Mouse (Mus musculus) frontal cortex, postnatal 36 days (tissue): Measurements from ENCODE around the gene Gm10260.

ENCODE experiments used
- DNase-seq, 2 experiments: peaks; one replicate each; pipeline ENCODE4 v3.0.0; 2022; ENCODE audit warnings: low spot score in 2 of 2

Gene Gm10260

DNA sequence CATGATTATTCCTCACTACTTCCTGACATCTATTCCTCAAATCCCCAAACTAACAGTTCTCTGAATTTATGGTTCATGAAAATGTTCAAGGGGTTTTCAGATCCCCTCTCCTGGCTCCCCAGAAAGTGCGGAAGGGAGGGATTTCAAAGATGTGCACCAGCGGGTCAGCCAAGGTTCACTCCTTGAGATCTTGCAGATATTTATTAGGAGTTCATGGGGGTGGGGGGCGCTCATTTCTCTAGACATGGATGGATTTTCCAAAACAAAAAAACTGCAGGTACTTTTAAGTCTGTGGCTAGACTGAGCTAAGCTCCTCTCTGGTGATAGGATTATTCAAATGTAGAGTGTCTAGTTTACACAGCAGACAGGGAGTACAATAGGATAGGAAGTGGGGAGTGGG lies 8.4 kb upstream of the Gm10260 start:
- DNase-seq: no peak

DNA sequence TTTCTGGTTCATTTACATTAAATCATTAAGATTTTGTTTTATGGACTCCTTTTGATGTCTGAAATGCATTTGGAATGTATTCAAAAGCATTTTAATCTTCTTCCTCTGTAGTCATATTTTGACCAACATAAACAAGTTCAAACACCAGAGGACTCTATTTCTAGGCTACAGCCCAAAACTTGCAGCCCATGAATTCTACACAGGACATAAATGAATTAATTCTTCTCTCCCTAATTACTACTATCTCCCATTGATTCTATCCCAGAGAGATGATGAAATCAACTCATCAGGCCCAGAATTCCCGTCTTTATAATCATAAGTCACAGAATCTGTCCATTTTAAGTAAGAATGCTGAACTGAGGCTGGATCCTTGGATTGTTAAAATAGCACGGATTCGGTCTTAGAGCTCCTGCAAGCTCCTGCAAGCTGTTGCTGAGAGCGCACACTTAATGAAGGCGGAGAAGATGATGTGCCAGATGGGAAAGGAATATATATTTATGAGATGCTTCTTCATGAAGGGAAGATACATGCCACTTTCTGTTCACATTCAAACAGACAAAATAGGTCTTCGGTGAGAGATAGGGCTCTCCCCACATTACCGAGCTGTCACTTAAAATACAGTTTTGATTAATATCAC lies 7.7 kb upstream of the Gm10260 start:
- DNase-seq: peak in 1 of 2 experiments; percentile 47

DNA sequence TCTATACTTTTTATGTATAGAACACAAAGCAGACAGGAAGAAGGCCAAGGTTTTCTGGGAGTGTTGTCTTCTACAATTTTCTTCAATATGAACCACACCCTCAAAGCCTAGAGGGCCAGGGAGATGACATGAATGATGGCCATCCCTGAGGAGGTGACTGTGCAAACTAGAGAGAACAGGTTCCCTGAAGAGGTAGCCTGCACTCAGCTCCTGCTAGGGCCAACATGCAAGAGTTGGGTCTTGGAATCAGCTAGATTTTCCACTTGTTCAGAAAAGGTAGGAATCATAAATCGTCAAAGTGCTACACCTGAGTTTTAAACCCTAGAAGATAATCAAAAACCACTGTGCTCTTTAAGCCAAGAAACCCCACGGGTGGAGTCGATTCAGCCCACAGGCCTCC lies 6.2 kb upstream of the Gm10260 start:
- no peak for DNase-seq

DNA sequence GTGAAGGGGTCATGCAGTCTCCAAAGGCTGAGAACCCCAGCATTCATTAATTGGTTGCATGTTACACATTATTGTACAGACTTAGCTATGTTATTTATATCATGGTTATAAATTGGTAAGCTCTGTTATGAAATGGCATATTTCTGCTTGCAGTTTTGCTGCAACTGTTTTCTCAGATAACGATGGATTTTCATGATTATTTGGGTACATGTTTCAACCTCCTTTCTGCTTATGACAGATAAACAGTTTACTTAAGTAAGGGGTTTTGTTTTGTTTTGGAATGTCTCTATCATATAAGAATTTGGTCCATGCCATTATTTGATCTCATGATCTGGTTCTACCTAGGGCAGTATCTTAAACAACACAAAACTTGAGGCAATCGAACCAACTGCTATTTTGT lies 5.5 kb upstream of the Gm10260 start:
- DNase-seq: no peak

DNA sequence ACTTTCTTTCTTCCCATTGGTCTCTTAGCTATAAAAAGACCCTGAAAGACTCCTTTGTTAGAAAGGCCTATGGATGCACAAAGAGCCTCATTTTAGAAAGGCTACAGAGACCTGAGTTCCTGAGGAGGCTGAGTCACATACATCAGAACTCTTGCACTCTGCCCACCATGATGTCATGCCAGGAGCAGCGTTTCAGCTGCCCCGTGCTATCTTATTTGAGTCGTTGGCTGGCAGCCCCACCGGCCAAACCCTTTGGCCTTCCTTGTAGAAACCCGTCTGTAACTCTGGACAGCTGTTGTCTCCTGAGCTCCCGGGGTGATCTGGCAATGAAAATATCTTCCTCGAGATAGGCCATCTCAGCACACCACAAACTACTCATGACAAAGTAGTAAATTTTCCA lies 3.6 kb upstream of the Gm10260 start:
- DNase-seq: no peak

DNA sequence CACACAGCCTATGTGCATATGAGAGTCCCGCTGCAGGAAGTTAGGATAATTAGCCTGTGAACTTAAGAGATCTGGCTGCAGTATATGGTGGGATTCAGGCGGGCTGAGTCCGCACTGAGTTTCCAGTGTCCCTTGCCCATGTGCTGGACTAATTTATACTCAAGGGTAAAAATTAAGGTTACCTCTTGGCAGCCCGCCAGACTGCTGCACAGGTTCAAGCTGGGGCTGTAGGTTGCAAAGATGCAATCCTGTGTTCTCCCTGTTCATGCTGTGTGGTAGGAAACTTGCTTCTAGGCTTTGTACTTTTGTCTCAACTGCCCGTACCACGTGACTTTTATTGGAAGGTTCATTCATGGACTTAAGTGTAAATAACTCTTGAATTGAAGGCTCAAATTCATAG lies 3.0 kb upstream of the Gm10260 start:
- no peak for DNase-seq

DNA sequence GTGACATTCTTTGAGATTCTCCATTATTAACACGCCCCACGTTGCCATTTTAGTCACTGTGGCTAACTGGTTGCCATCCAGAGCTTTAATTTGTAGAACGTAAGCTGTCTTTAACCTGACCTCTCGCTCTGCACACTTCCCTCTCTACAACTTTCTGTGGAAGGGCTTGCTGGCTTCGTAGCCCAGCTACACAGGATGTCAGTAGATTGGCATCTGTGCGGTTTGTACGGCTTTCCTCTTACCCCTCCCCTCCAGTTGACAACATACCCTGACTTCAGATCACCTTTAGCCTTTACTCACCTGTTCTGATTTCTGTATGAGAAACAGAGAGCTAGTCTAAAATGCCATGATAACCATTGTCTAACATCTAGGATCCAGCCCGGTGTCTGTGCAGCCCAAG lies 1.7 kb upstream of the Gm10260 start:
- DNase-seq: no peak

DNA sequence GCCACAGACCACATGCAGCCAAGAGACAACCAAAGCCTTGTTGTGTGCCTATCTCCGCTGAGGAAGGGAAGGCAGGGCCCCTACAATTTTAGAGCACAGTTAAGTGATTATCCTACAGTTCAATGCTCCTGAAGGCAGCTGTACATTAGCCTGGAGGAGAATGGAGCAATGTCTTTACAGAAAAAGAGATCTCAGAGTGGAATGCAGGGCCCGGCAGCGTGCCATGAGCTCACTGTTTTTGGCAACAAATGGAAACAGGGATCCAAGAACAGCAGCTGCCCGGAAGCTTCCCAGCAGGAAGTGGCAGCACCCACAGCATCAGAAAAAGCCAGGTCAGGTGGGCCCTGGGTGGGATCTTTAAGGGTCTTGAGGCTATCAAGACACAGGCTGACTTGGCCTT lies 3.4 kb downstream of the Gm10260 start:
- DNase-seq: peak in 1 of 2 experiments; percentile 63

DNA sequence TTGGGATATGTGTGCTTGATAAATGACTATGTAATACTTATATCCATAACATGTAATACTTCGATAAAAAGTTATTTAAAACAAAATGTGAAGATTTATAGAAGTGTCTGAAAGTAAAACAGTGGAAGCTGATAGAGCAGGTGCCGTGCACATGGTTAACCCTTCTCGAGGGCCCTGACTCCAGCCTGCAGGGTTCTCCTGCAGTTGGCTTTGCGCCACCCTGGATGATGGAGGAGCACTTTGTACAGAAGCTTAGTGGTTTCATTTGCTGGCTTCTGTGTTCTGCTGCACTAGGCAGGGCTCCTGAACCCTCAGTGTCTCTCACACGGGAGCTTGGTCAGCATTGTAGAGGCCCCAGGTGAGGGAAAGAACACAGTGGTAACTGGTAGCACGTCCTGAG lies 4.3 kb downstream of the Gm10260 start:
- no peak for DNase-seq

DNA sequence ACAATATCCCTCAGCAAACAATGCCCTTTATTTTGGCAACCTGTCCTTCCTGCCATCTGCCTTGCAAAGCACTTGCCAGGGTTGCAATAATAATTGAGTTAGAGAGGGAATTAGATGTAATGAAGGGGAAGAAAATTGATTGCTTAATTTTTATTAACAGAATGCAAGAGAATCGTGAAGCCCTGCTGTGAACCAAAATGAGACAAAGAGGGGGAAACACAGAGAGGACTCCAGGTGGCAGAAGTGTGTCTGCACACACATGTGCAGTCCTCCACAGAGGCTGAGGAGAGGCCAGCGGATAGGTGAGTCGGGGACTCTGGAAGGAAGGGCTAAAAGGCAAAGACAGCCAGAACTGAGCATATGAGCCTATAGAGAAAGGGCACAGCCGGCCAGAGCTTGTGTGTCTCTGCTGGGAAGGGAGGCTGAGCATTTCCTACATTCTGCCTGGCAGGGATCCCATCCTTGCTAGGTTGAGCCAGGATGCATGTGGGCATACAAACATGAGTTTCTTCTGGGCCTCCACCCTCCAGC lies 9.5 kb downstream of the Gm10260 start:
- DNase-seq: no peak

DNA sequence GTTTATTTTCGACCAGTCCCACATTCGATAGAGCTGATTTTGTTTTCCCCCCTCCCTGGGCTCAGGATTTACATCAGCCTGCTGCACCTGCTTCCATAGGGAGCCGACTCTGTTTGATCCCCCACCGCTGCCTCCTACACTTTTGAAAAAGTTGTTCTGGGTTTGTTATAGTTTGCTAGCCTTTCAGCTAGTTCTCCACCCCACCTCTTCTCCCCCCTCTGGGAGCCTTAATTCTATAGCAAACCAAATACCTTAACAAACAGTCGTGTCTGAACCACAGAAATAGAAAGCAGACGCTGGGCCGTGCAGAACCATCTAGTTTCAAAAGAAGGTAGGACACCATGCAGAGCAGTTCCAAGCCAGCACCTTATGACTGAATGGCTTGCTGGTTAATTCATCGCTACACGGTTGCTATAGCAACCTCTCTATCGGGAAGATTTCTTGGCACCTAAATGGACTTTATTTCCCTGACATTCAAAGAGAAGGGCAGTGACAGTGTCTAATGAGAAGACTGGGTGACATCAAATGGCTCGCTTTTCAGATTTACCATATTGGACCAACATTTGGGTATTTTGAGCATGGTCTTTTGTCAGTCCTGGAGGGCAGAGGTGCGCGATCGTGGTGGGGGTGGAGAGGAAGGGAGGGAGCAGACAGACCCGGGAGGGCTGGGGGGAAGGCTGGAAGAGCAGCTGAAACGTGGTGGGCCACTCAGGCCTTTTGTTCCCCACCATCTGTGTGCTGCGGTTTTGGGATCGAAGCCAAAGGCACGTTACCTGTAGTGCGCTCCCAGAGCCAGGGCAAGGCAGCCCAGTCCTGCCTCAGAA lies 13.2 kb downstream of the Gm10260 start:
- DNase-seq: no peak

DNA sequence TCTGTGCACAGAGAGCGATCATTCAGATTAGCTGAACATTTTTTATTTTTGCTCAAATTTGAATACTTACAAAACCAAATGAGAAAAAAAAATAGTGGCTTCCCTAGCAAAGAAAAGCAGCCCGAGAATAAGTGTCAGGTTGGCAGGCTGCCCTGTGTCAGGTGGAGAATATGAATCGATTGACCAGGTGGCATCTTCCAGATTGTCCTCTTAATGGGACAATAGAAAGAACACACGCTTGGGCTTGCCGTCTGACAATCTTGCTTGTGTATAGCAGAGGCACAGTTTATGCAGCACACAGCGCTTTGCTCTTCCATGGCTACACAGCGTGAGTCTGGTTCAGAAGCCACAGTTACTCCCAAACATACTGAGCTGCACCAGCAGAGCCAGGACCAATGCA lies 15.8 kb downstream of the Gm10260 start:
- DNase-seq: no peak

DNA sequence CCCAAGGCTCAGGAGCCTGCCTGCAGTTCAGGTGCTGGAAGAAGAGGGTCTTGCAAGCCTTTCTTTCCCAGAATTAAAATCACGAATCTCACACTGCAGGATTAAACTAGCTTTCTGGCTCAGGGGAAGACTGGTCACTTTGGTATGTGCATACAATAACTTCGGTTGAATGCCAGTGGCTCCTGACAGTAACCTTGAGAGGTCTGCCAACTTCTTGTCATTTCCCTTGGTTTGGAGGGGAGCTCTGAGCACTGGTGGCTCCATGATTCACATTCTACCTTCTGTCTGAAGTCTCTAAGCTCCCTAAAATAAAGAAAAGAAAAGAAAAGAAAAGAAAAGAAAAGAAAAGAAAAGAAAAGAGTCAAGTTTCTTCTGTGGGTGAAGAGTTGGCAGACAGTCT lies 16.4 kb downstream of the Gm10260 start:
- DNase-seq: no peak

DNA sequence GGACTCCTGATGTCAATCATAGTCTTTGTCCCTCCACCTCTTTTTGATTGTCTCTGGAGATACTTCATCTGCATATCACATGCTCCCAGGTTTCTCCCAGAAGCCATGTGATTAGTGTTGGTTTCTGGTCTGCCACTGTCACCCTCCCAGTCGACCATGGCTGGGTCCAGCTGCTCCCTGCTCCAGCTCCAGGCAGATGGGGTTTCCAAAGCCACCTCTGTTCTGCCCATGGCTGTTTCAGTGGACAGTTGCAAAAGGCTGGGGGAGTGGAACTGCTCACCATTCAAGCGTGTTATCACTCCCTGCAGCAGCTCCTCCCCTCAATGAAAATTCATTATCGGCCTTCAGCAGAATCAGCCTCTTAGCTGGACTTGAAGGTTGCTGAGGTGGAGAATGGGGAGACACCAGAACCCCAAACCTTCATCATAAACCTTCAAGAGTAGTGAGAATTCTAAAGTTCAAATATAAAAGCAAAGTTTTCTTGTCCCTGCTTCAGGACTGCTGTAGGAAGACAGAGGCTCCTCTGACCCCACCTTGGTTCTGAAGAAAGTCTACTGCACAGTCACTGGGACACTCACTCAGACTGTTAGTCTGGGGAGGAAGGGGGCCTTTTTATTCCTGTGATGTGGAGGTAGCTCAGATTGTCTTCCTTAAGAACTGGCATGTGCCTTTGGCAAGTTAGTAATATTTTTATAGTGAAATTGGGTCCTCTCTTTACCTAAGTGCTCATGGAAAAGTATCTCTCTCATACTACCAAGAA lies 17.0 kb downstream of the Gm10260 start:
- no peak for DNase-seq

DNA sequence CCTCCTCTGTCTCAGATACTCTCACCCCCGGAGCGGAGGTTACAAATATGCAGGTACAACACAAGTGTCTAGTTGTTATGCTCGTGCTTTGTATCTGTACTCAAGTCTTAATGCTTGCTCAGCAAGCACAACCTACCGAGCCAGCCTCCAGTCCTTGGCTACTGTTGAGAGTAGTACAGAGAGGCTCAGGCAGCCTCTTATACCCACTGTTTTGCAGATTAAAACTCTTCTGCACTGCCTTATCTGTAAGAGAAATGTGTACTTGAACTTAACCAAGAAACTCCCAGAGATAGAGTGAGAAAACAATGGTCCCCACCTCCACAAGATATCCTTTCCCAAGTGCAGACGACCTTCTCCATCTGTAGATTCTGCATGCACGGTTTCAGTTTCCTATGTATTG lies 24.5 kb downstream of the Gm10260 start:
- DNase-seq: no peak

DNA sequence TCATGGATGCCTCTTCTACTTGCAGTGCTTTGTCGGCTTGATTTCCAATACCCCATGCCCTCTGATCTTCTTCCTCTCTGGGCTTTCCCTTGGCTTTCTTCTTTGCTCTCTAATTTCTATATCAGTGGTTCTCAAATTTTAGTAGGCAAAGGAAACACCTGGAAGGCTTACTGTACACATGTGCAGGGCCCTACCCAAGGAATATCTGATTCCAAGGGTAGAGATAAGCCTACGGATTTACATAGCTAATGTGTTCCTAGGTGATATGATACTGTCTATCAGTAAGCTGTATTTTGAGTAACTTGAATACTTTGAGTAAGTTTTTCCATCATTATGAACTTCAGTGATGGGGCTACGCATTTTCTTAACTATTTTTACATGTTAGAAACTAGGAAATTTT lies 25.7 kb downstream of the Gm10260 start:
- DNase-seq: no peak

DNA sequence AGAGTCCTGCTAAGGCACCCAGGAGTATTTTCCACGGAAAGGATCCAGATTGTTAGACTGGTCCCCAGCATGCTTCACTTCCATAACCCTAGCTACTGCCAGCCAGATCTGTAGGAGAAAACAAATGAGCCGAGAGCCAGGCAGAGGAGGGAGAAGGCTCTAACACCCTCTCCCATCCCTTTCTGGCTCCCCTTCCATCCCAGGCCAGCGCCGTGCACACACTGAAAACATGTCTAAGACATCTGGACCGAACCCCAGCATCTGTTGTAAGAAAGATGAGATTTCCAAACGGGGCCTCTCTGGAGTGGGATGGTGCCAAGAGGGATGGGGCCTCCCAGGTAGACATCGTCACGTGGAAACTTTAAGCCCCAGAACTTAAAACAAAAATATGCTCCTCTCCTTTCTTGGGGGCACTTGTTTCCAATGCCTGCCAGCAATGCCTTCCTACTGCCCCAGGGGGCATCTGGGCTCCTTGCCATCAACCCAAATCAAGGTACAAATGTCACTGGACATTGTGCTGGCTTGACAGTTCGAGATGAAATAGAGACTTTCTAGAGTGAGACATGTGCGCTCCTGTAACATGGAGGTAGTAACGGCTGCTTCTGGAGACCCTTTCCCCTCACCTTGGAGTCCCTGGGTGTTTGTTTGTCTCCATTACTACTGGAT lies 35.1 kb downstream of the Gm10260 start:
- DNase-seq: no peak

DNA sequence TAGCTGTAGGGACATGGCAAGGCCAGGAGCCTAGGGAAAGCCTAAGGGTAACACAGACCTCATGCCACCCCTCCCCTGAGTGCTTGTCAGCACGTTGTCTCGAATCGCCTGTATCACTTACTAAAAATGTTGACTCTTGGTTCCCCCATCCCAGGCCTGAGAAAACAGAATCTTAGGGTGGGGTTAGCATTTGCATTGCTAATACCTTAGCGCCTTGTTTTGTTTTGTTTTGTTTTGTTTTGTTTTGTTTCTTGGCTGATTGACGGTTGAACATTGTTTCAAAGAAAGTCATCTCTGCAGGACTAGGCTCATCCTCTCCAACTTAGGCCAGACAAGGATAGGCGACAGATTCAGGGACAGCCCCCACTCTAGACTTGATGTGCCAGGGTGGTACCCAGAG lies 35.9 kb downstream of the Gm10260 start:
- DNase-seq: no peak

DNA sequence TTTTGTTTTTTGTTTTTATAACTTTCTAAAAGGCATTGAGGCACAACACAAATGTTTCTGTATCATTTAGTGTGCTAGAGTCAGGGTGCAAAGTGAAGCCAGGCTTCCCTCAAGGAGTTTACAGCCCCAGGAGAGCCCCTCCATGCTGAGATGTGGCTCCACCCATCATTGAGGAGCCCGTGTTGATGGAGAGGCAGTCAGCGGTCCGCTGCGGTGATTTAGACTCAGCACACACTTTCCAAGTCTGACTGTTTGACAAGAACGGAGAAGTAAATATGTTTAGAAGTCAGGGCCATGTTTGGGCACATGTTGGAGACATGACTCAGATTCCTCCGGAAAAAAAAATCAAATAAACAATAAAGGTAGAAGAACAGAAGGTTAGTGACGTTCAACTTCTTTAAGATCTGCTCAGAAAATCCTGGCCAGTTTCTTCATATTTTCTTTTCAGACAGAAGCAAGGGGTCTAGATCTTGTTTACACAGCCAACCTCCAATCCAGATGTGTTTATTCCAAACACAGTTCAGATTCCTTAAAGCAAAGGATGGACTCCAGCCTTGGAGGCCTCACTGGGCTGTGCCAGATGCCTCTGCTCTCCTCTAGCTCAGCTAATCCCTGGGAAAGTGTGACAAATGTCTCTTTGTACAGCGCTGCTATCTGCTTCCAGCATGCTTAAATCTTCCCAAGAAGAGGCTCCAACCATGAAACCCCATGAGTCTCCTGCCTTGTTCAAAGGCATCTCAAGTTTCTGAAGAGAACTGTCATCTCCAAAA lies 47.7 kb downstream of the Gm10260 start:
- DNase-seq: no peak

DNA sequence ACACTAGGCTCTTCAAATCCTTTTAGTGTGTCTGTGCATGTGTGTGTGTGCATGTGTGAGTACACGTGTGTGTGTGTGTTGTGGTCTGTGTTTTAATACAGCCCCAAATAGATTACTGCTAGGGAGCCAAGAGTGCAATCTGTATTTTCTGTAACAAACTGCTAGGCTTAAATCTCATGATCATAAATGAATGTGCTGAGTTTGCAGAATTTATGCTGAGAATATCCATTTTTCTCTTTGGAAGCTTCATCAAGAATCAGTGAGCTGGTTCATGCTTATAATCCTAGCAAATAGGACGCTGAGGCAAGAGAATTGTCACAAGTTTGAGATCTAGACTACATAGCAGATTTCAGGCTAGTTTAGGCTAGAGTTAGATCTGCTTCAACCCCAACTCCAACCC lies 48.9 kb downstream of the Gm10260 start:
- DNase-seq: no peak
